Mouse (Mus musculus): ENCODE data around the gene Map1b. TPM values are rescaled to one million over a fixed set of nuclear protein-coding genes. Genes with fewer than 3 reads are reported as not detected.

Map1b gene
- total RNA-seq, 4 experiments from 2014 or later: 564 to 711 (median 629) TPM

GRCm38 (mm10) chr13:99447403-99448199, 68.7 kb downstream of the Map1b start:
- peak in 1 of 2 experiments; percentile 65 for DNase-seq (ENCODE audit: low spot score in 2 of 2)

- DNase-seq (ENCODE audit: low spot score in 2 of 2): no peak
Observed at GRCm38 (mm10) chr13:99447002-99447401, 69.3 kb downstream of the Map1b start.

- DNase-seq (ENCODE audit: low spot score in 2 of 2): no peak
Observed at GRCm38 (mm10) chr13:99444880-99445279, 71.5 kb downstream of the Map1b start.

- peak in 1 of 2 experiments; percentile 14 for DNase-seq (ENCODE audit: low spot score in 2 of 2)
Observed at GRCm38 (mm10) chr13:99444431-99444871, 71.9 kb downstream of the Map1b start.

GRCm38 (mm10) chr13:99443484-99444175, 72.7 kb downstream of the Map1b start:
- no peak for DNase-seq (ENCODE audit: low spot score in 2 of 2)

- DNase-seq (ENCODE audit: low spot score in 2 of 2): no peak
Observed at GRCm38 (mm10) chr13:99442434-99443249, 73.7 kb downstream of the Map1b start.

- no peak for DNase-seq (ENCODE audit: low spot score in 2 of 2)
Observed at GRCm38 (mm10) chr13:99441700-99442433, 74.5 kb downstream of the Map1b start.

GRCm38 (mm10) chr13:99440228-99440627, 76.1 kb downstream of the Map1b start:
- no peak for DNase-seq (ENCODE audit: low spot score in 2 of 2)

GRCm38 (mm10) chr13:99439357-99439756, 77.0 kb downstream of the Map1b start:
- no peak for DNase-seq (ENCODE audit: low spot score in 2 of 2)

- no peak for DNase-seq (ENCODE audit: low spot score in 2 of 2)
Observed at GRCm38 (mm10) chr13:99437051-99437450, 79.3 kb downstream of the Map1b start.

- no peak for DNase-seq (ENCODE audit: low spot score in 2 of 2)
Observed at GRCm38 (mm10) chr13:99434494-99434893, 81.8 kb downstream of the Map1b start.

GRCm38 (mm10) chr13:99433068-99434008, 83.0 kb downstream of the Map1b start:
- DNase-seq (ENCODE audit: low spot score in 2 of 2): no peak

- no peak for DNase-seq (ENCODE audit: low spot score in 2 of 2)
Observed at GRCm38 (mm10) chr13:99423581-99423980, 92.8 kb downstream of the Map1b start.

GRCm38 (mm10) chr13:99416601-99417000, 99.7 kb downstream of the Map1b start:
- no peak for DNase-seq (ENCODE audit: low spot score in 2 of 2)

GRCm38 (mm10) chr13:99414352-99414742, 102.0 kb downstream of the Map1b start:
- DNase-seq (ENCODE audit: low spot score in 2 of 2): no peak

- DNase-seq (ENCODE audit: low spot score in 2 of 2): no peak
Observed at GRCm38 (mm10) chr13:99413481-99414351, 102.6 kb downstream of the Map1b start.

GRCm38 (mm10) chr13:99412477-99413080, 103.8 kb downstream of the Map1b start:
- no peak for DNase-seq (ENCODE audit: low spot score in 2 of 2)

- no peak for DNase-seq (ENCODE audit: low spot score in 2 of 2)
Observed at GRCm38 (mm10) chr13:99411761-99412160, 104.6 kb downstream of the Map1b start.

Measured in left cerebral cortex, adult 8-10 months (tissue).